Mouse (Mus musculus): Measurements from ENCODE around the gene Zfp955b.
"Not testable (repeated sequence)": the region's sequence is repeated elsewhere in the genome, so short reads cannot be mapped to it uniquely, and the experiment has no call there.

Gene Zfp955b

DNA sequence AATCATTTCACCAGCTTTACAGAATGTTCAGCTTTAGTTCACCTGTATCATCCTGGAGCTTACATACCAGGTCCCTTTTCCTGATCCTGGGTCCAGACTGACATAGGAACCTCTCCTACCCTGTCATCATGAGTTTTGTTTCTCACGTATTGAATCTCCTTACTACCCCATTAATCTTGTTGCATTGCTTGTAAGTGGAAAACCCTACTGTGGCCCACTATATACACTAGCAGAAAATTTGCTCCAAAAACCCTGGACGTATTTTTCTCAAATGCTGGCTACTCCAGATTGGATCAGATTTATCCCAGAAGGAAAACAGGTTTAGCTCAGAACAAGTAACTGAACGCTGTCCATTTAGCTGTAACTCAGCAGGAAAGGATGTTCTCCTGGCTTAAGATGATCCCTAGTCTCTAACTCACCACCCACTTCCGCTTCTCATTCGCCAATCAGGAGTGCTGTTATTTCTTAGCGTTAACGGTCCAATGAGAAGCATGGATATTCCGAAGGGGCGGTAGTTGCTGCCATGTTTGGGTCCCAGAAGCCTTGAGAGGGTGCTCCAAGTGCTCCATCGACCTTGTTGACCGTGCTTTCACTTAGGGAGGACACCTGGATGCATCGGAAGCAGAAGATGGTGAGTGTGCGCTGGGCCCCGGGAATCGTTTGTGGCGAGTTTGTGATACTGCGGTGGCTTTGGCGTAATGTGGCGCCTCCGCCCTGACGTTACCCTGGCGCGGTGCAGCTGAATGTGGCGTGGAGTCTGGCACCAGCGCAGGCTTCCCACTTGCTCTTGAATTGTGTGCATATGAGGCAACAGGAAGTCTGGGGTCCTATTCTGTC lies at the start of gene Zfp955b:
TSS of gene Zfp955b (plus strand) at position 506 of the 837 bp plus-strand sequence.
- in situ Hi-C loops (cut with MboI, MseI): not testable (repeated sequence)

DNA sequence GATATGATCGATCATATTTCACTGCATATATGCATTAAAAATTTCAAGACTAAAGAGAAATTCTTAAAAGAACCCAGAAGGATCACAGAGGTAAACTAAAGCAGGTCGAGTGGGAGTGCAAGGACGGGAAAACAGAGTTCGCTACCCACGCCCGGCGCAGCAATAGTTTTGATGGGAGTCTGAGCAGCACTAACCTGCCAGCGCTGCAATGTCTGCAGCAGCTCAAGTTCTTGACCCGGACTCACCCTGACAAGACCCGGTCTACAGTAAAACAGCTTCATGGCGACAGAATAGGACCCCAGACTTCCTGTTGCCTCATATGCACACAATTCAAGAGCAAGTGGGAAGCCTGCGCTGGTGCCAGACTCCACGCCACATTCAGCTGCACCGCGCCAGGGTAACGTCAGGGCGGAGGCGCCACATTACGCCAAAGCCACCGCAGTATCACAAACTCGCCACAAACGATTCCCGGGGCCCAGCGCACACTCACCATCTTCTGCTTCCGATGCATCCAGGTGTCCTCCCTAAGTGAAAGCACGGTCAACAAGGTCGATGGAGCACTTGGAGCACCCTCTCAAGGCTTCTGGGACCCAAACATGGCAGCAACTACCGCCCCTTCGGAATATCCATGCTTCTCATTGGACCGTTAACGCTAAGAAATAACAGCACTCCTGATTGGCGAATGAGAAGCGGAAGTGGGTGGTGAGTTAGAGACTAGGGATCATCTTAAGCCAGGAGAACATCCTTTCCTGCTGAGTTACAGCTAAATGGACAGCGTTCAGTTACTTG lies 34.6 kb upstream of the Zfp955b start, which contains the start of gene Zfp955a:
TSS of gene Zfp955a (minus strand) at position 616 of the 789 bp plus-strand sequence.
- in situ Hi-C loops (cut with MboI, MseI): not testable (repeated sequence)

- in situ Hi-C loops (cut with MboI, MseI): not testable (repeated sequence)
Measured at GRCm38 (mm10) chr17:33255319-33255657, 34.1 kb upstream of the Zfp955b start.

GRCm38 (mm10) chr17:33264376-33264775 lies 25.0 kb upstream of the Zfp955b start, which contains the start of gene Olfr63:
TSS of gene Olfr63 (plus strand) at chr17:33264676.
- in situ Hi-C loops (cut with MboI, MseI): no loop called here

DNA sequence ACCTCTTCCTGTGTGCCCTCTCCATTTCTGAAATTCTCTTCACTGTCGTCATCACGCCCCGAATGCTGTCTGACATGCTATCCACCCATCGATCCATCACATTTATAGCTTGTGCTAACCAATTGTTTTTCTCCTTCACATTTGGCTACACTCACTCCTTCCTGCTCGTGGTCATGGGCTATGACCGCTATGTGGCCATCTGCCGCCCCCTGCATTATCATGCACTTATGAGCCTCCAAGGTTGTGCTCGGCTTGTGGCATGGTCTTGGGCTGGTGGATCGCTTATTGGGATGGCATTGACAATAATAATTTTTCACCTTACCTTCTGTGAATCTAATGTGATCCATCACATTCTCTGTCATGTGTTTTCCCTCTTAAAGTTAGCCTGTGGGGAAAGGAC lies 20.4 kb upstream of the Zfp955b start:
- in situ Hi-C loops (cut with MboI, MseI): no loop called here

DNA sequence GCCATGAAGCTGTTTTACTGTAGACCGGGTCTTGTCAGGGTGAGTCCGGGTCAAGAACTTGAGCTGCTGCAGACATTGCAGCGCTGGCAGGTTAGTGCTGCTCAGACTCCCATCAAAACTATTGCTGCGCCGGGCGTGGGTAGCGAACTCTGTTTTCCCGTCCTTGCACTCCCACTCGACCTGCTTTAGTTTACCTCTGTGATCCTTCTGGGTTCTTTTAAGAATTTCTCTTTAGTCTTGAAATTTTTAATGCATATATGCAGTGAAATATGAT lies 469 bp downstream of the Zfp955b start:
- in situ Hi-C loops (cut with MboI, MseI): not testable (repeated sequence)

DNA sequence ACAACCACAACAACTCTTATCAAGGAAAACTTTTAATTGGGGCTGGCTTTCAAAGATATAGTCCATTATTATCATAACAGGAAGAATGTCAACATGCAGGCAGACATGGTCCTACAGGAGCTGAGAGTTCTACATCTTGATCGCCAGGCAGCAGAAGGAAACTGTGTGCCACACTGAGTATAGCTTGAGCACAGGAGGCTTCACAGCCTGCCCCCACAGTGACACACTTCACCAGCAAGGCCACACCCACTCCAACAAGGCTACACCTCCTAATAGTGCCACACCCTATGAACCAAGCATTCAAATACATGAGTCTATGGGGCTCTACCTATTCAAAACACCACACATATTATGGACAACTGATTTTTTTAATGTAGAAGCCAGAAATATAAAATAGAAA lies 63.6 kb downstream of the Zfp955b start:
- in situ Hi-C loops (cut with MboI, MseI): no loop called here

All from regulatory T cell (primary cell).